Mouse (Mus musculus) embryonic fibroblast, embryonic 13.5 days (primary cell): Measurements from ENCODE around the gene Gnai1. TPM values are rescaled to one million over a fixed set of nuclear protein-coding genes. Genes with fewer than 3 reads are reported as not detected.

Experiments
- H3K27ac ChIP-seq: 2 replicates; pipeline ENCODE4 v1.5.1; 2012; ENCODE audit warnings: low read length, control low read depth, inconsistent platforms; ENCODE audit not compliant: insufficient read depth
- H3K4me1 ChIP-seq: 2 replicates; pipeline ENCODE4 v1.6.1; 2011; ENCODE audit warnings: low read length; ENCODE audit not compliant: control insufficient read depth, insufficient read depth
- H3K4me3 ChIP-seq: 2 replicates; pipeline ENCODE4 v1.5.1; 2011; ENCODE audit warnings: mild to moderate bottlenecking, control low read depth, low read length; ENCODE audit not compliant: insufficient read depth
- CTCF ChIP-seq: IDR thresholded peaks from 2 replicates; pipeline ENCODE4 v1.5.1; 2011; ENCODE audit warnings: mild to moderate bottlenecking, control low read depth, low read length, moderate library complexity, borderline replicate concordance; ENCODE audit not compliant: insufficient read depth
- POLR2A ChIP-seq: IDR thresholded peaks from 2 replicates; pipeline ENCODE4 v1.6.1; 2011; ENCODE audit warnings: low read depth, mild to moderate bottlenecking, control low read depth, low read length, moderate library complexity
- polyA plus RNA-seq: library from polyadenylated mRNA; stranded (reverse); fragments of >200 nt; gene quantifications from 2 replicates; pipeline ENCODE4 v1.2.4, GENCODE M21; 2011; ENCODE audit warnings: low read depth; ENCODE audit not compliant: missing spikeins, insufficient read length

The Gnai1 gene
- 10.9 and 12.7 TPM in 2 replicates for polyA plus RNA-seq

- TF ChIP-seq POLR2A (no peak), CTCF (no peak)
- Histone ChIP-seq H3K4me3 (peak within 1 kb of the TSS; percentile 65), H3K27ac (no peak within 1 kb of the TSS), H3K4me1 (no peaks in the 10 kb centered on the region)
Observed at GRCm38 (mm10) chr5:18360281-18360819, at the start of gene Gnai1. Gnai1 (minus strand) TSS chr5:18360355.

- Histone ChIP-seq H3K27ac (no peak overlapping the region), H3K4me1 (no peaks in the 10 kb centered on the region), H3K4me3 (no peak overlapping the region)
- TF ChIP-seq CTCF (no peak), POLR2A (no peak)
Observed at GRCm38 (mm10) chr5:18367864-18368263, 7.7 kb upstream of the Gnai1 start.

- Histone ChIP-seq H3K4me1 (no peaks in the 10 kb centered on the region), H3K4me3 (no peak overlapping the region), H3K27ac (no peak overlapping the region)
- no peak for TF ChIP-seq POLR2A
- TF ChIP-seq CTCF: no peak
Observed at GRCm38 (mm10) chr5:18365460-18365859, 5.3 kb upstream of the Gnai1 start.

GRCm38 (mm10) chr5:18360956-18361355 lies 801 bp upstream of the Gnai1 start:
- no peak overlapping the region for H3K27ac ChIP-seq
- no peak for TF ChIP-seq POLR2A
- no peaks in the 10 kb centered on the region for H3K4me1 ChIP-seq

GRCm38 (mm10) chr5:18359376-18360280 lies 527 bp downstream of the Gnai1 start:
- H3K4me1 ChIP-seq: no peaks in the 10 kb centered on the region
- TF ChIP-seq POLR2A (no peak), CTCF (no peak)
- H3K4me3 ChIP-seq: peak overlapping the region; percentile 65
- H3K27ac ChIP-seq: no peak overlapping the region

More at GRCm38 (mm10) chr5:18360956-18361355, 801 bp upstream of the Gnai1 start:
- H3K4me3 ChIP-seq: 0 out of 2 replicates have a peak overlapping the region, but pooled peaks have one; percentile 43

GRCm38 (mm10) chr5:18358778-18359177 lies 1.4 kb downstream of the Gnai1 start:
- no peak for TF ChIP-seq POLR2A
- TF ChIP-seq CTCF: no peak
- Histone ChIP-seq H3K4me3 (peak overlapping the region; percentile 33), H3K27ac (no peak overlapping the region), H3K4me1 (no peaks in the 10 kb centered on the region)

- H3K4me1 ChIP-seq: no peaks in the 10 kb centered on the region
- H3K4me3 ChIP-seq: no peak overlapping the region
- TF ChIP-seq CTCF (no peak), POLR2A (no peak)
- H3K27ac ChIP-seq: no peak overlapping the region
Observed at GRCm38 (mm10) chr5:18358191-18358590, 2.0 kb downstream of the Gnai1 start.

- no peak overlapping the region for H3K27ac ChIP-seq
- no peaks in the 10 kb centered on the region for H3K4me1 ChIP-seq
- no peak overlapping the region for H3K4me3 ChIP-seq
- TF ChIP-seq CTCF: no peak
Observed at GRCm38 (mm10) chr5:18347297-18347696, 12.9 kb downstream of the Gnai1 start.

- Histone ChIP-seq H3K4me1 (no peaks in the 10 kb centered on the region), H3K27ac (no peak overlapping the region), H3K4me3 (no peak overlapping the region)
- TF ChIP-seq CTCF (no peak), POLR2A (no peak)
Observed at GRCm38 (mm10) chr5:18343455-18344142, 16.6 kb downstream of the Gnai1 start.
